In genomic region chr12:17061183-17061722, GRCm38 (mm10) we compare ENCODE assay signal across 18 mouse cellular contexts. TPM values are rescaled to one million over a fixed set of nuclear protein-coding genes. Genes with fewer than 3 reads are reported as not detected.
DNase-seq lines count a peak whose midpoint lies in the region; ATAC-seq and TF ChIP-seq lines count a peak whose summit lies in the region.
"Had no signal": no experiment of that assay in that cellular context is flagged by ENCODE, and none has a peak within 500 bp of the region (broad histone marks: within the 10 kb centered on the region; RNA-seq: fewer than 3 reads in every experiment).

No protein-coding gene starts in this region.

- TF ChIP-seq POLR2A in olfactory bulb, adult 2 months (IDR thresholded peaks at IDR 0.05; ENCODE audit: insufficient read depth, low read depth, low read length), result no peak

- H3K9ac ChIP-seq in hindbrain, embryonic 13.5 days, result no peak overlapping the region
- no peak overlapping the region for H3K9ac ChIP-seq in hindbrain, embryonic 11.5 days (ENCODE audit: low read depth, low read length)
- H3K9ac ChIP-seq in midbrain, embryonic 16.5 days (ENCODE audit: low read depth, low read length), result no peak overlapping the region
- H3K9ac ChIP-seq: embryonic facial prominence, embryonic 13.5 days; liver, embryonic 15.5 days had no signal

- H3K27ac ChIP-seq in hindbrain, embryonic 13.5 days, result peak overlapping the region; percentile 50
- no peak overlapping the region for H3K27ac ChIP-seq in hindbrain, embryonic 11.5 days (ENCODE audit: low read depth, low read length)
- H3K27ac ChIP-seq in midbrain, embryonic 16.5 days (ENCODE audit: low read length), result peak overlapping the region; percentile 60; the same call in 1 of the 2 replicates
- H3K27ac ChIP-seq in midbrain, embryonic 10.5 days (replicated peaks), result no peak overlapping the region
- no peak overlapping the region for H3K27ac ChIP-seq in limb, embryonic 10.5 days
- peak overlapping the region; percentile 35; the same call in 1 of the 2 replicates for H3K27ac ChIP-seq in olfactory bulb, adult 2 months (ENCODE audit: insufficient read depth, low read depth, low read length)
- H3K27ac ChIP-seq: embryonic facial prominence, embryonic 13.5 days; heart, embryonic 10.5 days; liver, embryonic 15.5 days; macrophage had no signal

- TF ChIP-seq CTCF in olfactory bulb, adult 2 months (IDR thresholded peaks at IDR 0.05; ENCODE audit: insufficient read depth, low read depth, low read length), result no peak

- H3K9me3 ChIP-seq in hindbrain, embryonic 13.5 days, result no peaks in the 10 kb centered on the region
- H3K9me3 ChIP-seq in hindbrain, embryonic 11.5 days (ENCODE audit: control insufficient read depth, low read length), result no peaks in the 10 kb centered on the region
- no peaks in the 10 kb centered on the region for H3K9me3 ChIP-seq in midbrain, embryonic 16.5 days (replicated peaks; ENCODE audit: control insufficient read depth, low read length, poor library complexity, severe bottlenecking)
- H3K9me3 ChIP-seq in midbrain, embryonic 10.5 days (replicated peaks), result no peaks in the 10 kb centered on the region
- H3K9me3 ChIP-seq in limb, embryonic 10.5 days (replicated peaks), result no peaks in the 10 kb centered on the region
- H3K9me3 ChIP-seq: embryonic facial prominence, embryonic 13.5 days; heart, embryonic 10.5 days; liver, embryonic 15.5 days had no signal

- H3K4me1 ChIP-seq in hindbrain, embryonic 13.5 days (replicated peaks), result peaks cover 29% of the 10 kb centered on the region
- no peaks in the 10 kb centered on the region for H3K4me1 ChIP-seq in hindbrain, embryonic 11.5 days (replicated peaks; ENCODE audit: control insufficient read depth, insufficient read depth, low read length)
- H3K4me1 ChIP-seq in midbrain, embryonic 16.5 days (ENCODE audit: control insufficient read depth, insufficient read depth, low read length), result peaks cover 13% of the 10 kb centered on the region
- H3K4me1 ChIP-seq in midbrain, embryonic 10.5 days, result peaks cover 10% of the 10 kb centered on the region
- H3K4me1 ChIP-seq in limb, embryonic 10.5 days, result peaks cover 28% of the 10 kb centered on the region
- H3K4me1 ChIP-seq in olfactory bulb, adult 2 months (ENCODE audit: control insufficient read depth, insufficient read depth, low read length), result peaks cover 28% of the 10 kb centered on the region
- H3K4me1 ChIP-seq: liver, embryonic 15.5 days had no signal

- WGBS in hindbrain, embryonic 13.5 days, result 49% methylated on average over 7 of the region's 7 CpGs
- 66% methylated on average over 7 of the region's 7 CpGs for WGBS in hindbrain, embryonic 11.5 days
- 43% methylated on average over 7 of the region's 7 CpGs for WGBS in midbrain, embryonic 16.5 days
- 73% methylated on average over 7 of the region's 7 CpGs for WGBS in midbrain, embryonic 10.5 days
- 24% methylated on average over 7 of the region's 7 CpGs for WGBS in limb, embryonic 10.5 days
- 24% methylated on average over 7 of the region's 7 CpGs for WGBS in olfactory bulb, adult 2 months

- ATAC-seq in hindbrain, embryonic 13.5 days (ENCODE audit: low FRiP score), result no peak
- no peak for ATAC-seq in hindbrain, embryonic 11.5 days (ENCODE audit: low FRiP score)
- no peak for ATAC-seq in midbrain, embryonic 16.5 days
- no peak for ATAC-seq in frontal cortex, adult (ENCODE audit: low TSS enrichment)

- H3K4me3 ChIP-seq in hindbrain, embryonic 13.5 days, result no peak overlapping the region
- H3K4me3 ChIP-seq in hindbrain, embryonic 11.5 days (ENCODE audit: low read depth, low read length), result no peak overlapping the region
- H3K4me3 ChIP-seq in midbrain, embryonic 16.5 days (ENCODE audit: low read depth, low read length), result no peak overlapping the region
- H3K4me3 ChIP-seq in midbrain, embryonic 10.5 days, result no peak overlapping the region
- H3K4me3 ChIP-seq in limb, embryonic 10.5 days, result no peak overlapping the region
- H3K4me3 ChIP-seq in olfactory bulb, adult 2 months (ENCODE audit: insufficient read depth, low read depth, low read length), result no peak overlapping the region
- H3K4me3 ChIP-seq: embryonic facial prominence, embryonic 13.5 days; heart, embryonic 10.5 days; liver, embryonic 15.5 days had no signal

- no peak for DNase-seq in hindbrain, embryonic 11.5 days (ENCODE audit: low spot score)
- DNase-seq in midbrain, embryonic 10.5 days (ENCODE audit: low spot score), result no peak
- peak; percentile 42 for DNase-seq in limb, embryonic 10.5 days (ENCODE audit: low spot score)
- no peak for DNase-seq in right cerebral cortex, adult 2 months (ENCODE audit: low spot score in 2 of 2)
- DNase-seq: B cell, adult 2 months; cerebellum, adult 9-10 months; kidney, adult 2 months; kidney, postnatal 14 days; thymus, postnatal 25 days had no signal

- H3K4me2 ChIP-seq in hindbrain, embryonic 13.5 days, result no peak overlapping the region
- no peak overlapping the region for H3K4me2 ChIP-seq in hindbrain, embryonic 11.5 days (replicated peaks; ENCODE audit: low read depth, low read length)
- no peak overlapping the region for H3K4me2 ChIP-seq in midbrain, embryonic 16.5 days (ENCODE audit: low read length)
- H3K4me2 ChIP-seq: embryonic facial prominence, embryonic 13.5 days; liver, embryonic 15.5 days; midbrain, embryonic 11.5 days had no signal

- peaks cover 6% of the 10 kb centered on the region; the same call in 1 of the 2 replicates for H3K27me3 ChIP-seq in hindbrain, embryonic 13.5 days
- no peaks in the 10 kb centered on the region for H3K27me3 ChIP-seq in hindbrain, embryonic 11.5 days (ENCODE audit: control insufficient read depth, insufficient read depth, low read length)
- no peaks in the 10 kb centered on the region for H3K27me3 ChIP-seq in midbrain, embryonic 16.5 days (ENCODE audit: control insufficient read depth, insufficient read depth, low read depth, low read length)
- no peaks in the 10 kb centered on the region for H3K27me3 ChIP-seq in midbrain, embryonic 10.5 days (ENCODE audit: low read depth, poor library complexity, severe bottlenecking)
- H3K27me3 ChIP-seq in limb, embryonic 10.5 days (ENCODE audit: low read depth, poor library complexity, severe bottlenecking), result peaks cover 20% of the 10 kb centered on the region; the same call in 1 of the 2 replicates
- H3K27me3 ChIP-seq: embryonic facial prominence, embryonic 13.5 days; liver, embryonic 15.5 days had no signal

- no peaks in the 10 kb centered on the region for H3K36me3 ChIP-seq in hindbrain, embryonic 13.5 days
- H3K36me3 ChIP-seq in hindbrain, embryonic 11.5 days (ENCODE audit: control insufficient read depth, insufficient read depth, low read length), result no peaks in the 10 kb centered on the region
- H3K36me3 ChIP-seq in midbrain, embryonic 16.5 days (ENCODE audit: control insufficient read depth, insufficient read depth, low read length), result no peaks in the 10 kb centered on the region
- H3K36me3 ChIP-seq in midbrain, embryonic 10.5 days, result no peaks in the 10 kb centered on the region
- H3K36me3 ChIP-seq in limb, embryonic 10.5 days, result no peaks in the 10 kb centered on the region
- H3K36me3 ChIP-seq: embryonic facial prominence, embryonic 13.5 days; heart, embryonic 10.5 days; liver, embryonic 15.5 days had no signal

RNA-seq across cellular contexts. Expression of gene 2410004P03Rik, which starts 49.7 kb away (rescaled TPM):
- polyA plus RNA-seq in hindbrain, embryonic 13.5 days (2015; fragmentation: Nextera tagmentation; extraction: Ambion mirVana), result 3.0 and 4.8 TPM in 2 replicates
- 1.7 and 3.2 TPM in 2 replicates for polyA plus RNA-seq in hindbrain, embryonic 11.5 days (2014; fragmentation: Nextera tagmentation; extraction: Ambion mirVana)
- 5.7 and 10.5 TPM in 2 replicates for polyA plus RNA-seq in midbrain, embryonic 16.5 days (2015; fragmentation: Nextera tagmentation; extraction: Ambion mirVana)
- polyA plus RNA-seq in midbrain, embryonic 10.5 days (2016; fragmentation: Nextera tagmentation; extraction: Ambion mirVana), result 0.42 and 1.3 TPM in 2 replicates
- polyA plus RNA-seq in limb, embryonic 10.5 days (2016; fragmentation: Nextera tagmentation; extraction: Ambion mirVana), result 0.84 and 1.2 TPM in 2 replicates
- polyA plus RNA-seq in olfactory bulb, adult 2 months (2012; ENCODE audit: insufficient read depth, insufficient read length, low replicate concordance, missing spikeins), result not detected in 2 replicates
- polyA plus RNA-seq: liver, embryonic 15.5 days had no signal

Comparison
In these comparisons a context has a peak if more than half of its experiments do, and no peak if none do; other contexts are left out.
1. H3K27ac ChIP-seq: peak in hindbrain, embryonic 13.5 days (single experiment), midbrain, embryonic 16.5 days (single experiment) and olfactory bulb, adult 2 months (single experiment); none in hindbrain, embryonic 11.5 days (single experiment), midbrain, embryonic 10.5 days (single experiment) and limb, embryonic 10.5 days (single experiment).